26 mouse cellular contexts compared by ENCODE assay signal in genomic region chr15:10540271-10541088, GRCm38 (mm10). TPM values are rescaled to one million over a fixed set of nuclear protein-coding genes. Genes with fewer than 3 reads are reported as not detected.
A peak's percentile ranks its signal among the peaks of the same experiment; 100 is the strongest.
DNase-seq lines count a peak whose midpoint lies in the region; ATAC-seq lines count a peak whose summit lies in the region.
"Had no signal": no experiment of that assay in that cellular context is flagged by ENCODE, and none has a peak within 500 bp of the region (broad histone marks: within the 10 kb centered on the region; RNA-seq: fewer than 3 reads in every experiment).

No protein-coding gene starts in this region.

- no peaks in the 10 kb centered on the region for H3K9me3 ChIP-seq in forebrain, embryonic 14.5 days (replicated peaks; ENCODE audit: control insufficient read depth, low read length)
- H3K9me3 ChIP-seq in forebrain, embryonic 13.5 days (replicated peaks): no peaks in the 10 kb centered on the region
- H3K9me3 ChIP-seq in embryonic facial prominence, embryonic 14.5 days (ENCODE audit: control insufficient read depth, low read length): no peaks in the 10 kb centered on the region
- H3K9me3 ChIP-seq in limb, embryonic 10.5 days (replicated peaks): no peaks in the 10 kb centered on the region
- H3K9me3 ChIP-seq: hindbrain, embryonic 13.5 days; midbrain, embryonic 12.5 days had no signal

- DNase-seq in forebrain, embryonic 14.5 days (ENCODE audit: low spot score): peak; percentile 2
- peak; percentile 22 for DNase-seq in Muller cell, postnatal 12 days (ENCODE audit: inconsistent ontology term)
- DNase-seq in embryonic facial prominence, embryonic 14.5 days (ENCODE audit: low spot score): peak; percentile 84
- peak; percentile 50 for DNase-seq in limb, embryonic 10.5 days (ENCODE audit: low spot score)
- no peak for DNase-seq in frontal cortex, adult 2 months (ENCODE audit: extremely low spot score in 1 of 2, low spot score in 1 of 2)
- DNase-seq in gastrocnemius, adult 8-10 months (ENCODE audit: low spot score in 2 of 2): no peak
- no peak for DNase-seq in frontal cortex, postnatal 36 days (ENCODE audit: low spot score in 2 of 2)
- DNase-seq: cerebellum, adult 11 months; cerebellum, postnatal 36 days; gastrocnemius, adult 2 months; heart, adult 2 months; left cerebral cortex, postnatal 4 days; lung, adult 18-20 months; thymus, postnatal 25 days had no signal

- H3K27me3 ChIP-seq in forebrain, embryonic 14.5 days (replicated peaks; ENCODE audit: control insufficient read depth, insufficient read depth, low read length): no peaks in the 10 kb centered on the region
- no peaks in the 10 kb centered on the region for H3K27me3 ChIP-seq in forebrain, embryonic 13.5 days
- no peaks in the 10 kb centered on the region for H3K27me3 ChIP-seq in embryonic facial prominence, embryonic 14.5 days (replicated peaks; ENCODE audit: control insufficient read depth, insufficient read depth, low read length)
- H3K27me3 ChIP-seq in limb, embryonic 10.5 days (ENCODE audit: low read depth, poor library complexity, severe bottlenecking): no peaks in the 10 kb centered on the region
- H3K27me3 ChIP-seq: hindbrain, embryonic 13.5 days; midbrain, embryonic 12.5 days; Patski had no signal

- no peak for ATAC-seq in forebrain, embryonic 14.5 days
- ATAC-seq in forebrain, embryonic 13.5 days: no peak
- ATAC-seq in embryonic facial prominence, embryonic 14.5 days (ENCODE audit: low read depth): peak; percentile 84
- ATAC-seq: intestine, postnatal 0 days; Patski had no signal

- peaks cover 3% of the 10 kb centered on the region; the same call in 1 of the 2 replicates for H3K4me1 ChIP-seq in forebrain, embryonic 14.5 days (ENCODE audit: control insufficient read depth, insufficient read depth, low read length)
- H3K4me1 ChIP-seq in forebrain, embryonic 13.5 days: no peaks in the 10 kb centered on the region; the same call in 1 of the 2 replicates
- peaks cover 14% of the 10 kb centered on the region for H3K4me1 ChIP-seq in embryonic facial prominence, embryonic 14.5 days (ENCODE audit: control insufficient read depth, insufficient read depth, low read length)
- peaks cover 27% of the 10 kb centered on the region for H3K4me1 ChIP-seq in limb, embryonic 10.5 days
- H3K4me1 ChIP-seq: hindbrain, embryonic 13.5 days; midbrain, embryonic 12.5 days had no signal

- 54% methylated on average over 16 of the region's 16 CpGs for WGBS in forebrain, embryonic 14.5 days
- 61% methylated on average over 16 of the region's 16 CpGs for WGBS in forebrain, embryonic 13.5 days
- 51% methylated on average over 16 of the region's 16 CpGs for WGBS in embryonic facial prominence, embryonic 14.5 days
- 36% methylated on average over 16 of the region's 16 CpGs for WGBS in limb, embryonic 10.5 days

- no peak overlapping the region for H3K4me2 ChIP-seq in forebrain, embryonic 14.5 days (ENCODE audit: low read length)
- H3K4me2 ChIP-seq in forebrain, embryonic 13.5 days: no peak overlapping the region
- no peak overlapping the region for H3K4me2 ChIP-seq in embryonic facial prominence, embryonic 14.5 days (ENCODE audit: low read depth, low read length)
- H3K4me2 ChIP-seq: hindbrain, embryonic 13.5 days; midbrain, embryonic 12.5 days had no signal

- no peak overlapping the region for H3K27ac ChIP-seq in forebrain, embryonic 14.5 days (ENCODE audit: low read depth, low read length)
- H3K27ac ChIP-seq in forebrain, embryonic 13.5 days: no peak overlapping the region
- H3K27ac ChIP-seq in embryonic facial prominence, embryonic 14.5 days (replicated peaks; ENCODE audit: low read depth, low read length): peak overlapping the region; percentile 76
- H3K27ac ChIP-seq in limb, embryonic 10.5 days: peak overlapping the region; percentile 83
- H3K27ac ChIP-seq: gastrocnemius, adult 2 months; heart, adult 2 months; hindbrain, embryonic 13.5 days; macrophage; midbrain, embryonic 12.5 days; stomach, postnatal 0 days had no signal

- no peak overlapping the region for H3K4me3 ChIP-seq in forebrain, embryonic 14.5 days (ENCODE audit: low read depth, low read length)
- H3K4me3 ChIP-seq in forebrain, embryonic 13.5 days: no peak overlapping the region
- no peak overlapping the region for H3K4me3 ChIP-seq in embryonic facial prominence, embryonic 14.5 days (ENCODE audit: low read depth, low read length)
- H3K4me3 ChIP-seq in limb, embryonic 10.5 days: no peak overlapping the region; the same call in 1 of the 2 replicates
- H3K4me3 ChIP-seq: gastrocnemius, adult 2 months; heart, adult 2 months; hindbrain, embryonic 13.5 days; midbrain, embryonic 12.5 days; myocyte had no signal

- no peaks in the 10 kb centered on the region for H3K36me3 ChIP-seq in forebrain, embryonic 14.5 days (ENCODE audit: control insufficient read depth, insufficient read depth, low read length)
- H3K36me3 ChIP-seq in forebrain, embryonic 13.5 days (ENCODE audit: poor library complexity, severe bottlenecking): no peaks in the 10 kb centered on the region
- H3K36me3 ChIP-seq in embryonic facial prominence, embryonic 14.5 days (ENCODE audit: control insufficient read depth, insufficient read depth, low read length): no peaks in the 10 kb centered on the region
- H3K36me3 ChIP-seq in limb, embryonic 10.5 days: no peaks in the 10 kb centered on the region
- H3K36me3 ChIP-seq: hindbrain, embryonic 13.5 days; midbrain, embryonic 12.5 days had no signal

- no peak overlapping the region for H3K9ac ChIP-seq in forebrain, embryonic 14.5 days (ENCODE audit: low read length)
- no peak overlapping the region for H3K9ac ChIP-seq in forebrain, embryonic 13.5 days
- no peak overlapping the region for H3K9ac ChIP-seq in embryonic facial prominence, embryonic 14.5 days (ENCODE audit: low read depth, low read length)
- H3K9ac ChIP-seq: hindbrain, embryonic 13.5 days; midbrain, embryonic 12.5 days had no signal

RNA-seq across cellular contexts. Expression of gene Ttc23l, which starts 18.0 kb away (rescaled TPM):
- not detected in 2 replicates for polyA plus RNA-seq in forebrain, embryonic 14.5 days (2014; fragmentation: Nextera tagmentation; extraction: Ambion mirVana)
- polyA plus RNA-seq in forebrain, embryonic 13.5 days (2015; fragmentation: Nextera tagmentation; extraction: Ambion mirVana): not detected in 2 replicates
- polyA plus RNA-seq in embryonic facial prominence, embryonic 14.5 days (2014; fragmentation: Nextera tagmentation; extraction: Ambion mirVana): 0.08 and 0.13 TPM in 2 replicates
- 0.13 TPM in 1 of 2 replicates, not detected in the other for polyA plus RNA-seq in limb, embryonic 10.5 days (2016; fragmentation: Nextera tagmentation; extraction: Ambion mirVana)
- polyA plus RNA-seq in frontal cortex, adult 2 months (2012; rRNA removed): not detected in 2 replicates
- total RNA-seq in gastrocnemius, adult 8-10 months (2022): not detected
- total RNA-seq: gastrocnemius, adult 2 months; heart, adult 2 months; layer of hippocampus, postnatal 25 days; left cerebral cortex, postnatal 4 days; neutrophil, adult 5-6 weeks had no signal
- polyA plus RNA-seq: heart, postnatal 0 days; hindbrain, embryonic 13.5 days; intestine, postnatal 0 days; macrophage; midbrain, embryonic 12.5 days; myocyte; Patski; spleen, adult 2 months; stomach, postnatal 0 days had no signal

RNA-seq across cellular contexts. Expression of gene Rad1, which starts 54.7 kb away (rescaled TPM):
- 13.7 and 14.3 TPM in 2 replicates for polyA plus RNA-seq in forebrain, embryonic 14.5 days (2014; fragmentation: Nextera tagmentation; extraction: Ambion mirVana)
- 37.4 and 40.7 TPM in 2 replicates for polyA plus RNA-seq in forebrain, embryonic 13.5 days (2015; fragmentation: Nextera tagmentation; extraction: Ambion mirVana)
- polyA plus RNA-seq in embryonic facial prominence, embryonic 14.5 days (2014; fragmentation: Nextera tagmentation; extraction: Ambion mirVana): 10.1 and 10.7 TPM in 2 replicates
- polyA plus RNA-seq in limb, embryonic 10.5 days (2016; fragmentation: Nextera tagmentation; extraction: Ambion mirVana): 53.5 and 53.8 TPM in 2 replicates
- polyA plus RNA-seq in frontal cortex, adult 2 months (2012; rRNA removed): 12.6 and 14.1 TPM in 2 replicates
- total RNA-seq in gastrocnemius, adult 8-10 months (2022): 1 to 10 TPM; 3.9 to 7.2 (median 5.7) TPM

RNA-seq across cellular contexts. Expression of gene Brix1, which starts 54.7 kb away (rescaled TPM):
- polyA plus RNA-seq in forebrain, embryonic 14.5 days (2014; fragmentation: Nextera tagmentation; extraction: Ambion mirVana): 90.4 and 101 TPM in 2 replicates
- polyA plus RNA-seq in forebrain, embryonic 13.5 days (2015; fragmentation: Nextera tagmentation; extraction: Ambion mirVana): 103 and 118 TPM in 2 replicates
- 101 and 110 TPM in 2 replicates for polyA plus RNA-seq in embryonic facial prominence, embryonic 14.5 days (2014; fragmentation: Nextera tagmentation; extraction: Ambion mirVana)
- 144 and 151 TPM in 2 replicates for polyA plus RNA-seq in limb, embryonic 10.5 days (2016; fragmentation: Nextera tagmentation; extraction: Ambion mirVana)
- 15.1 and 16.4 TPM in 2 replicates for polyA plus RNA-seq in frontal cortex, adult 2 months (2012; rRNA removed)
- 10 to 100 TPM; 14.5 to 17.0 (median 16.1) TPM for total RNA-seq in gastrocnemius, adult 8-10 months (2022)

Comparison
In these comparisons a context has a peak if more than half of its experiments do, and no peak if none do; other contexts are left out.
1. DNase-seq: peak in forebrain, embryonic 14.5 days (single experiment), Muller cell, postnatal 12 days (single experiment), embryonic facial prominence, embryonic 14.5 days (single experiment) and limb, embryonic 10.5 days (single experiment); none in frontal cortex, adult 2 months (0 of 2), gastrocnemius, adult 8-10 months (0 of 2) and frontal cortex, postnatal 36 days (0 of 2).
2. H3K27ac ChIP-seq: peak in embryonic facial prominence, embryonic 14.5 days (single experiment) and limb, embryonic 10.5 days (single experiment); none in forebrain, embryonic 14.5 days (single experiment) and forebrain, embryonic 13.5 days (single experiment).